Mouse (Mus musculus) gastrocnemius, adult 2 months (tissue): ENCODE measurements around the gene Tango6. TPM values are rescaled to one million over a fixed set of nuclear protein-coding genes. Genes with fewer than 3 reads are reported as not detected.

Experiments used
- DNase-seq: peaks from one replicate; pipeline ENCODE4 v3.0.0; 2022
- H3K27ac ChIP-seq: fragments of 200-600 bp; 2 replicates; pipeline ENCODE4 v1.8.1; 2022; ENCODE audit warnings: mild to moderate bottlenecking
- H3K4me3 ChIP-seq: fragments of 200-600 bp; 2 replicates; pipeline ENCODE4 v1.8.1; 2022; ENCODE audit warnings: mild to moderate bottlenecking, moderate library complexity
- CTCF ChIP-seq: fragments of 200-600 bp; IDR thresholded peaks from 2 replicates; pipeline ENCODE4 v1.8.1; 2022; ENCODE audit warnings: antibody characterized with exemption, mild to moderate bottlenecking, moderate library complexity
- intact Hi-C: fragments of 180-260 bp; cut with DNase I; formaldehyde crosslinking; loops from one replicate; pipeline ENCODE4 v1.15.1; 2025
- total RNA-seq, 2 experiments: library from RNA; stranded (reverse); gene quantifications; 2 replicates each; pipeline ENCODE4 v1.2.3; 2021

The Tango6 gene
- total RNA-seq, 2 experiments from 2014 or later: 12.2 to 12.7 TPM

DNA sequence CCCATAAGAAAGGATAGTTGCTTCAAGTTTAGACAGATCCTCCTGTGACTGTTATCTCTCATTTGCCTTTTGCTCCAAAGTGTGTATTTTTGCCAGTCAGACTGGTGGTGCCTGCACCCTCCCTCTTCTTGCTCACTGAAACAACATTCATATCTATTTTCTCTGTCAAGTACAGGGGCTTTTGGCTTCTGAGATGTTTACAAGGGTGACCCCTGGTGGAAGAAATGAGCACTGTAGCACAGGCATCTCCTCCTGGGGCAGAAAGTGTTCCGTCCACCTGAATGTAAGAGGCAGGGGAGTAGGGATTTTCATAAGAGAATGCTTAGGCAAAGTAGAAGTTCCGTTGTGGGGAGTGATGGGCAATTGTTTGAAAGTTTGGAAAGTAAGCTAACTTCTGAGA lies 35.5 kb upstream of the Tango6 start:
- intact Hi-C loops: loop anchor here (1.0 to 10.0 kb wide), 3 partner anchors 86 to 233 kb away; partner anchors contain the start of gene Zfp90
- TF ChIP-seq CTCF: no peak; the same call in 1 of the 2 replicates
- Histone ChIP-seq H3K27ac (no peak overlapping the region), H3K4me3 (no peak overlapping the region)
- peak; percentile 70 for DNase-seq

DNA sequence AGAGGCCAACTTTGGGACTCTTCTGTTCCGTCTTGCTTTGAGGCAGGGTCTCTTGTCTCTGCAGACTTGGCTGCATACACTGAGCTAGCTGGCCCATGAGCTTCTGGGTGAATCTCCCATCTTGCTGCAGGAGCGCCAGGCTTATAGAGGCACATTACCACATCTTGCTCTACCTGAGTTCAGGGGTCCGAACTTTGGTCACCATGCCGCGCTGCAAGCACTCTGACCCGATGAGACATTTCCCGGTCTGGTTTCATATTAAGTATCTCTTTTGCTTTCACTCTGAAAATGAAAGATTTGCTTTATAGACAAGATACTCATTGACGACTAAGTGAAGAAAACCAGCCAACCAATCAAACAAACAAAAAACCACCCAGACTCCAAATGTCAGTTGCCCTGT lies 34.4 kb upstream of the Tango6 start:
- no peak for TF ChIP-seq CTCF
- H3K27ac ChIP-seq: no peak overlapping the region
- no peak for DNase-seq
- intact Hi-C loops: loop anchor here (10.0 kb wide), 1 partner anchor 234 kb away; the partner anchor contains the start of gene Zfp90
- H3K4me3 ChIP-seq: no peak overlapping the region

DNA sequence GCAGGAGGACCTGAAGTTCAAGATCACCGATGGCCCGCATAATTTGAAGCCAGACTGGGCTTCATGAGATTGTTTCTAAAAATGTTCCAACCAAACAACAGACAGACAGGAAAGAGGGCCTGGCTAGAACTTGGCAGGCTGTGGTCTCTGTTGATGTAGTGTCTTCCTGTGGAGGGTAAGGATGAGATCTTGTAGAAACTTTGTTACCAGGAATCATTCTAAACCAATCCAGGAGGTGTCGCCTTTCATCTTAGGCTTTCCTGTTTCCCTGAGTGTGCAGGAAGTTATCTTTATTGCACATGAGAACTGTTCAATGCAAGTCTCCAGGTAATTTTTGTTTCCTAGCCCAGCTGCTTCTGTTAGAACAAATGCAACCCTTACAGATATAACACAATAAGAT lies 30.9 kb upstream of the Tango6 start:
- no peak for TF ChIP-seq CTCF
- Histone ChIP-seq H3K4me3 (no peak overlapping the region), H3K27ac (no peak overlapping the region)
- no peak for DNase-seq
- intact Hi-C loops: no loop called here

DNA sequence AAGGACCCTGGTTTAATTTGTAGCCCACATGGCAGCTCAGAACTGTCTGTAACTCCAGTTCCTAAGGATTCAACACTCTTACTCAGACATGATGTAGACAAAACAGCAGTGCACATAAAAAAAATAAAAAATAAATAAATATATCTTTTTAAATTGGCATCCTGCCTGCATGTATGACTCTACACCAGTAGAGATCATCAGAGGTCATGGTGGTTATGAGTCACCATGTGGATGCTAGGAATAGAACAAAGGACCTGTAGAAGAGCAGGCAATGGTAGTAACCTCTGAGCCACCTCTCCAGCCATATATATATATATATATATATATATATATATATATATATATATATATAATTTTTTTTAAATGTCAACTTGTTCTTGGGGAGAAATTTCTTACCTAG lies 26.8 kb upstream of the Tango6 start:
- intact Hi-C loops: no loop called here
- Histone ChIP-seq H3K27ac (no peak overlapping the region), H3K4me3 (no peak overlapping the region)
- no peak for TF ChIP-seq CTCF
- no peak for DNase-seq

DNA sequence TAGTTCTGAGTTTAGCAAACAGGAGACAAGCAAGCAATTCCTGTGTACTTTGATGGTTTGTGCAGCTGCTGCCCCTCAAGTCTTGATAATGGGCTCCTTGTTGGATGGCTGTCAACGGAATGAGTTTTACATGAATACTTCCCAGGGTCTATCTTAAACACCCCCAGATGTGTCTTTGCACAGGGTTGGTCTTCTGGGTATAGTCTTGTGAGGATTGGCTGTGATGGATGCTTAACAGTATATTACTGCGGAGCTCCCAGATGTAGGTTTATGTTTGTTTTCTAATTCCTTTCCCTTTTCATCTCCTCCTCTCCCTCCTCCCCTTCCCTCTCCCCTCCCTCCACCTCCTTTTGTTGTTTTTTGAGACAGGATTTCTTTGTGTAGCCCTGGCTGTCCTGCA lies 10.1 kb upstream of the Tango6 start:
- H3K4me3 ChIP-seq: no peak overlapping the region
- TF ChIP-seq CTCF: no peak
- no peak for DNase-seq
- intact Hi-C loops: no loop called here
- H3K27ac ChIP-seq: no peak overlapping the region

DNA sequence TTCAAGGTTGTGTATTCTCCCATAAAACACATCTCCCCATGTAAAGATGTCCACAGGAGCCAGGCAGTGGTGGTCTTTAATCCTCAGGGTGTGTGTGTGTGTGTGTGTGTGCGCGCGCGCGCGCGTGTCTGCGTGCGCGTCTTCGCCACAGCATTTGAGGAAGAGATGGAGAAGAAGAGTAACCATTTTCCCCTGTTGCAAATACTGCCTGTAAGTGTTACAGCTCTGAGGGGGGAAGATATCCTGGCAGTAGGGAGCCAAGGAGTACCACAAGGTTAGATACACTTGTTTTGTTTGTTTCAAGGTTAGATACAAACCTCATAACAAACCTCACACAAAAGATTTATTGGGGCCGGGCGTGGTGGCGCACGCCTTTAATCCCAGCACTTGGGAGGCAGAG lies 8.6 kb upstream of the Tango6 start:
- intact Hi-C loops: no loop called here
- DNase-seq: no peak
- TF ChIP-seq CTCF: no peak
- H3K4me3 ChIP-seq: no peak overlapping the region
- H3K27ac ChIP-seq: no peak overlapping the region

DNA sequence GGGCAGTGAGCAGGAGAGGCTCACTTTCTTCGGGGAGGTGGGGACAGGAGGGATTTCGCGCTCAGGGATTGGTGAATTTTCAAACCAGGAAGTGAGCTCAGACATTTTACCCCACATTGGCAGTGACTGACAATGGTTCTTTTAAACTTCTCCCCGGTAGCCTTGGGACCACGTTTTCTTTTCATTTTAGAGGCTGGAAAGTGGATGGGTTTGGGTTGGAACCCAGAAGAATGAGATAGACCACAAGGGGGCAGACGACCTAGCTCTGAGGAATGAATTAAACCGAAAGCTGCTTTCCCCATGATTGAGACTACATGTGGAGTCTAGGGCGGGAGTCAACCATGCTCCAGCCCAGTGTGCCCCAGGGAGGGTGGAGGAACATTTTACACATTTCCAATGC lies 8.0 kb upstream of the Tango6 start:
- peak; percentile 20; the same call in 1 of the 2 replicates for TF ChIP-seq CTCF
- intact Hi-C loops: no loop called here
- no peak for DNase-seq
- H3K4me3 ChIP-seq: no peak overlapping the region
- H3K27ac ChIP-seq: no peak overlapping the region

DNA sequence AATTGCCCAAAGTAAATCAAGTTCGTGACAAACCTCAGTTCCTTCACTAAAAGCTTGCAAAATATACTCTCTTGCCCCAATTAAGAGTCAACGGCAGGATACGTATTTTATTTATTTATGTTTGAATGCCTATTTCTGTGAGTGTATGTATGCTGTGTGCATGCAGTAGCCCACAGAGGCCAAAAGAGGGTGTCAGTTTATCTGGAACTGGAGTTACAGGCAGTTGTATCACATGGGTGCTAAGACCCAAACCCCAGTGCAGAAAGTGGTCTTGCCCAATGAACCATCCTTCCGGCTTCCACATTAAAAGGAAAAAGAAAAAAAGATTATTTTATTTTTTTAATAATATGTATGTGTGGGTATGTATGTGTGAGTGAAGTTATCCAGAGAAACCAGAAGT lies 1.5 kb downstream of the Tango6 start:
- no peak for DNase-seq
- Histone ChIP-seq H3K4me3 (no peak overlapping the region), H3K27ac (no peak overlapping the region)
- TF ChIP-seq CTCF: no peak
- intact Hi-C loops: no loop called here

DNA sequence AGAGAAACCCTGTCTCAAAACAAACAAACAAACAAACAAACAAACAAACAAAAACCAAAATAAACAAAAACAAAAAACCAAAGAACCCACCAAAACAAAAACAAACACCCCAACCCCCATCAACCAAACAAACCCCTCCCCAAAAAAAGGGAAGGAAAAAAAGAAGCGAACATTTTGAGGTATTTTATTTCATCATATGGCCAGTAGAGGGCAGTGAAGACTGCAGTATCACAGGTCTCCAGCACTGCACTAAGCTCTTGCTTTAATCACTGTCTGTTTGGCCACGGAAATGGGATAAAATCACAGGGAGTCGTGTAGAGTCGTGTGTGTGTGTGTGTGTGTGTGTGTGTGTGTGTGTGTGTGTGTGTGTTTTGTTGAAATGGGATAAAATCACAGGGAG lies 4.6 kb downstream of the Tango6 start:
- Histone ChIP-seq H3K4me3 (no peak overlapping the region), H3K27ac (no peak overlapping the region)
- intact Hi-C loops: no loop called here
- DNase-seq: no peak
- TF ChIP-seq CTCF: peak; percentile 69

DNA sequence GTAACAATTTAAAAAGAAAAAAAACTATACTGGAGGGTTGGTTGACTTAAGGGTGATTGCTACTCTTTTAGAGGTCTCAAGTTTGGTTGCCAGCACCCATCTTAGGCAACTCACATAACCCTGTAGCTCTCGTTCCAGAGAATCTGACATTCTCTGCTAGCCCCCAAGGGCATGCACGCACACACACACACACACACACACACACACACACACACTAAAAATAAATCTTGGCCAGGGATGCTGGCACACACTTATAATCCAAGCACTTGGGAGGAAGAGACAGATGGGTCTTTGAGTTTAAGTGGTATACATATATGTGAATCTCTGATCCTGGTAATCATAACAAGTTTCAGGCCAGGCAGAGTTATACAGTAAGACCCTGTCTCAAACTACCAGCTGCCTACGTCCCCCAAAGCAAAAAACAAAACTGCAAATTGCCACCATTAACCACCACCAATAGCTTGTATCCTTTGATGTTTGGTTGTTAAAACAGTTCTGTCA lies 14.9 kb downstream of the Tango6 start:
- peak; percentile 52 for DNase-seq
- TF ChIP-seq CTCF: no peak

DNA sequence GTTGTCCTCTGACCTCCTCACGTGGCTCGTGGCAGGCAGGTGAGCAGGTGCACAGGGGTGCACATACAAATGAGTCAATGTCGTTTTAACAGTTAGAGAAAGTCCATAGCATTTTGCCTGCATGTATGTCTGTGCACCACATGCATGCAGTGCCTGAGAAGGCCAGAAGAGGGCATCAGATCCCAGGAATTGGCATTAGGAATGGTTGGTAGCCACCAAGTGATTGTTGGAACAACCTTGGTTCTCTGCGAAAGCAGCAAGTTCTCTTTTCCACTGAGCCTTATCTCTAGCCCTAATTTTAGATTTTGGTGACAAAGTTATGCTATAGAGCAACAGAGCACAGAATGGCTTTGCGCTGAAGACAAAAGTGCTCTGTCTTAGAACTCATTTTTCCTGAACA lies 16.7 kb downstream of the Tango6 start:
- no peak overlapping the region for H3K4me3 ChIP-seq
- TF ChIP-seq CTCF: peak; percentile 95
- peak; percentile 71 for DNase-seq
- H3K27ac ChIP-seq: no peak overlapping the region
- intact Hi-C loops: loop anchor here (2.0 to 5.0 kb wide), 2 partner anchors 188 to 303 kb away; no protein-coding TSS in a partner anchor

More for the DNA sequence above, 14.9 kb downstream of the Tango6 start:
- Histone ChIP-seq H3K27ac (peak overlapping the region; percentile 43; the same call in 1 of the 2 replicates), H3K4me3 (no peak overlapping the region)
- intact Hi-C loops: loop anchor here (2.0 to 5.0 kb wide), 2 partner anchors 190 to 305 kb away; no protein-coding TSS in a partner anchor

DNA sequence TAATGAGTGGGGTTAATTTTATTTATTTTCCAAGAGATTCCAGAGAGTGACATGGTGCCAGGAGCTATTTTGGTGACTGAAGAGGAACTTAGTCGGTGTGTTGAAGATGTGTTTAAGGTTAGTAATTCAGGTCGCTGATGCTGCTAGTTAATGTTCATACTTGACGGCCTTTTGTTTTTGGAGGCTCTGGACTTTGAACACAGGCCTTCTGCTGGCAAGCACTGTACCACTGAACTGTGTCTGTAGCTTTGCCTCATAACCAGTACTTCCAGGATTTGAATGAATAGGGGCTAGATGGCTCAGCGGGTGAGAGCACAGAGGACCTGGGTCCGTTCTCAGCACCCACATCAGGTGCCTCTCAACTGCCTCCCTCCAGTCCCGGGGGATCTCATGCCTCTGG lies 17.3 kb downstream of the Tango6 start:
- no peak overlapping the region for H3K27ac ChIP-seq
- TF ChIP-seq CTCF: no peak
- no peak overlapping the region for H3K4me3 ChIP-seq
- no peak for DNase-seq
- intact Hi-C loops: no loop called here

DNA sequence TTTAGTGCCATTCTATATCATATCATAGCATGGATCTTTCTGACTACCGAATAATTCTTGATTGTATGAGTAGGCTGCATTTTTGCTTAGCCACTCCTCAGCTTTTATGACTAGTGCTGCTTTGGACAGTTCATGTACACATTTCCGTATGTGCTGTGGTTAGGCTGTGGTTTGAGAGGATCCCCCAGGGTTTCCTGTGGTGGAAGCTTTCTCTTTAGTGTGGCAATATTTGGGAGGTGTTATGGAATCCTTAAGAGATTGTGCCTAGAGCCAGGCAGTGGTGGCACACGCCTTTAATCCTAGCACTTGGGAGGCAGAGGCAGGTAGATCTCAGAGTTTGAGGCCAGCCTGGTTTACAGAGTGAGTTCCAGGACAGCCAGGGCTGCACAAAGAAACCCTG lies 18.5 kb downstream of the Tango6 start:
- Histone ChIP-seq H3K27ac (no peak overlapping the region), H3K4me3 (no peak overlapping the region)
- intact Hi-C loops: no loop called here
- no peak for DNase-seq
- TF ChIP-seq CTCF: no peak

DNA sequence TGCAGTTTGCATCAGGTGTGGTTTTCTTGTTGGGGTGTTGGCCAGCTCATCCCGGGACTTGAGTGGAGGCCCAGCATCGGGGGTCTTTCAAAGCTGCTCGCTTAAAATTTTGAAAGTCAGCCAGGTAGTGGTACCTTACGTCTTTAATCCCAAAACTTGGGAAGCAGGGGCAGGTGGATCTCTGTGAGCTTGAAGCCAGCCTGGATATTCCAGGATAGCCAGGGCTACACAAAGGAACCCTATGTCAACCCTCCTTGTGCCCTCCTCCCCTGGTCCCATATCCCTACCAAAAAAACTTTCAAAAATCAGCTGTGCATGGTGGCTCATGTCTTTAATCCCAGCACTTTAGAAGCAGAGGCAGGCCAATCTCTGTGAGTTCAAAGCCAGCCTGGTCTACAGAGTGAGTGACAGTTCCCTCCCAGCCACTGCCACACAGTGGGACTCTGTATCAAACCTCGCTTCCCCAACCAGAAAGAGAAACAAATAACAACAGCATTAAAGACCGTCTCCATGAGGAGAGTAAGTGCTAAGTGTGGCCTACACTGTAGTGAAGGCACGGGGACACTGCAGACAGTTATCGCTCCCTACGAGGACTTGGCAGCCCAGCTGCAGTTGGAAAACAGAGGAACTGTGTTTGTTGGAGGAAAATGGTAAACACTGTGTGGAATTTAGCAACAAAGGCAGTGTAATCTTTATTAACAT lies 21.5 kb downstream of the Tango6 start:
- intact Hi-C loops: no loop called here
- peak overlapping the region; percentile 85 for H3K27ac ChIP-seq
- no peak for DNase-seq
- TF ChIP-seq CTCF: no peak
- peak overlapping the region; percentile 44 for H3K4me3 ChIP-seq
